Mouse (Mus musculus) c-Kit-positive CD71-positive TER-119-negative erythroid progenitor cells, embryonic 14.5 days (primary cell): Measurements from ENCODE around the gene Babam1.

Experiments used
- DNase-seq: peaks from one replicate; pipeline ENCODE4 v3.0.0-alpha.2; 2013; ENCODE audit warnings: low read depth

The Babam1 gene

GRCm38 (mm10) chr8:71381421-71381970, 15.2 kb upstream of the Babam1 start, which contains the start of gene Nr2f6:
Gene Nr2f6 (minus strand): TSS chr8:71381960.
- no peak for DNase-seq

DNA sequence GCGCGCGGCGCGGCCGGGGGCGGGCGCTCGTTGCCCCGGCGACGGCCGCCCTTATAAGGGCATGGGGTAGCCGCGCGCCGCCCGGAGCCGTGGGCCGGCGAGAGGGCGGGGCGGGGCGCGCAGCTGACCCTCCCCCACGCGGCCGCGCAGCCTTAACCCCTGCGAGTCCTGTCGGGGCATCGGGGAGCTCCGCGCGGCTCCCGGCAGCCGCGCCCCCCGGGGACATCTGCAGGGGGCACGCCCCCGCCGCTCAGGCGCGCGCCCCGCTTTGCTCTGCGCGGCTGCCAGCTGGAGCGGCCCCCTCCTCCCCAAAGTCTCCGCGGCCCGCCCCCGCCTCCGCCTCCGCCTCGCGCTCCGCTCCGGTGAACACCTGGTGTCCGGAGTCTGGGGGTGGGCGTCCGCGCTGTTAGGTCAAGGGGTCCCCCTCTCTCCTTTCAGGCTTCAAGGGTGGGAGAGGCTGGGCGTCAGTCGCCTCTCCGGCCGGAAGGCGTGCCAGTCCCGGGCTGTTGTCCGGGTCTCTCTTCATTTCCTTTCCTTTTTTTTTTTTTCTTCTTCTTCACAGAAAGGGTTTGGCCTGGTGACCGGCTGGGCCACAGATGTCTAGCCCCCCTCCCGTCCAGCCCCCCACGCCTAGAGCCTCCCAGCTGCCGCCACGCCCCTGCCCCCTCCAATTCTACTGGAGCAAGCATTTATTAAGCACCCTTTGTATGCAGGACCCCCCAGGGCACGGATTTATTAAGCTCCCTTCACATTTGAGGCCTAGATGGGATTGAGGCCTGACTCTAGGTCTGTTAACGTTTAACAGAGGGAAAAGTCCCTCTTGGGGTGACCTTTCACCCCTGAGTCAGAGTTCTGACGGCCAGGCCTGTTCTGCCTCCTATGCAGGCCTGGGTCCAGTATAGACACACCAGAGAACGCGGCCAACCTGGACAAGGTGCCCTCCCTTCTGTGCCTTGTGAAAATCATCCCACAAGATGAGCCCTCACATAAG, 14.4 kb upstream of the Babam1 start:
- no peak for DNase-seq

GRCm38 (mm10) chr8:71383396-71383795, 13.3 kb upstream of the Babam1 start:
- DNase-seq, result no peak

DNA sequence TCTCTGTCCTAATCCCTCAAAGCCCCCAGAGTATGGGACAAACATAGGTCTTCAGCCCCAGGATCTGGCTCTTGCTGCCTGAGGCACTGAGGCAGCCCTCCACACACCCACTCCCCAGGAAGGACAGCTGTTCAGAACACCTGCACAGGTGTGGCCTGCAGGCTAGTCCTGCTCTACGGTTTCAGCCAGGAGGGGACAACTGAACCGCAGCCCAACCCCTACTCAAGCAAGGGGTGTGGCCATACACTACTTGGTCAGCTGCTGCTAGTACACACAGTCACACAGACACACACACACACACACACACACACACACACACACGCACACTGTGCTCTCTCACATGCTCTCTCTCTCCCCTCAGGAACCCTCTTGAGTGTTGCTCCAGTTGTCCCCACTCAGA, 12.8 kb upstream of the Babam1 start:
- DNase-seq, result no peak

DNA sequence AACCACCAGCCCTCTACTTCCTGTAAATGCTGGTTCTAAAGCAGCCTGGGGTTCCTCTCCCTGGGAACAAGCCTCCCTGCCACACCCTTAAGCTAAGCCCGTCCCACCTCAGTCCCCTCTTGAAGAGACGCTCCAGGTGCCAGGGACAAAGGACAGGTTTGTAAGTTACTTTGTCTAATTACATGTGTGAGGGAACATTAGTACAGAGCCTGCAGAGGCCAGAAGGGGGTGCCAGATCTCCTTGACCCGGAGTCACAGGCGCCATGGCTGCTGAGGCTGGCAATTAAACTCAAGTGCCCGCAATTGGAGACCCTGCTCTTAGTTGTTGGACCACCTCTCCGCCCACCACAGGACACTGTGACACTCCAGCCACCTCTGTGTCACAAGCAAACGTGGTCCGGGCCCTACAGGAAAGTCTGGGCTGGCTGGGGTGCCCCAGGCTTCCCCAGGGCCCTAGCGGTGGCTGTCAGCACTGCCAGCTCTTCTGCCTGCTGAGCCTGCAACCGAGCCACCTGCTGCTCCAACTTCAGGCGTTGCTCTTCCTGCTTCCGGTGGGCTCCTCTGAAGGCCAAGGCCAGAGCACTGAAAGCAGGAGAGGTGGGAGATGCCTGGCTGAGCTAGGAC, 11.3 kb upstream of the Babam1 start:
- DNase-seq, result no peak

- DNase-seq, result no peak
These were observed 8.4 kb upstream of the Babam1 start for GRCm38 (mm10) chr8:71388267-71388666.

DNA sequence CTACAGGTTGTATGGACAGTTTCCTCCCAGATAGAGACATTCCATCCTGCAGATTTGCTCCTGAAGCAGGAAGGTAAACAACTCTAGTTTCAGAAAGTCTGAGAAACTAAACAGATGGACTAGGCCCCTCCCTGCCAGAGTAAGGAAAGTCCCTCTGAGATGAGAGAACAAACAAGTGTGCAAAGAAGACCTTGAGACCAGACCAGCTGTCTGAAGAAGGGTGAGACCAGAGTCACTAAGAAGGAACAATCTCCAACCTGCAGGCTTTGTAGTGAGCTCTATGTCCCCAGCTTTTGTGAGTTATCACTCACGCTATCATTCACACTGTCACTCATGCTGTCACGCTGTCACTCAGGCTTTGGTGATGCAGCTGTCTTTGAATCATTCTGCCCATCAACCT, 5.0 kb upstream of the Babam1 start:
- DNase-seq, result no peak

DNA sequence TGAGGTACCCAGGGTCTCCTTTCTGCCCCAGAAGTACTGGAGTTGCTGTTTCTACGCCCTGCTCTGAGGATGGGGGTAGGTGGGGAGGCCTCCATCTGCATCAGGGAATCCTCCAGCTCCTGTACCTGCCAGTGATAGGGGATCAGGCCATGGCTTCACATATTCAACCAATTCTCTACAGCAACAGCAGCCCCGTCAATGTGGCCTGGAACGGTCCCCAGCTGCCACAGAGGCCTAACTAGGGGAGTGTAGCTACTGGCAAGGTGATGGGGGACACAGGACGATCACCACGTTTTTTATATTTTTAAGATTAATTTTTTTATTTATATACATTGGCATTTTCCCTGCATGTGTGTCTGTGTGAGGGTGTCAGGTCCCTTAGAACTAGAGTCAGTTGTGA, 4.3 kb upstream of the Babam1 start:
- DNase-seq, result no peak

DNA sequence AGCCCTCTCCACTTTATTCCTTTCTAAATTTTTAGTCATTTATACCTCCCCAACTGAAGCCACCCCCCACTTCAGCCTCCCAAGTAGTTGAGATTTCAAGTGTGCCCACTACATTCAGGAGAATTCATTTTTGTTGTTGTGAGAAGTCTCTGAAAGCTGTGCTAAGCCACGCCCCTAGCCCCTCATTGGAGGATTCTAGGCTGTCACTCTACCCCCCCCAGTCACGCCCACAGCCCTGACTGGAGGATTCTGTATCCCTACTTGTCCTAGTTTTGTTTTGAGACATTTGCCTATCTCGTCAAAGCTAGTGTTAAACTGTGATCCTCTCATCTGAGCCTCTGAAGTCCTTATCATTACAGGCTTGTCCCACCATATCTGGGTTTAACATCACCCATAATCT, 3.8 kb upstream of the Babam1 start:
- DNase-seq, result no peak

- DNase-seq, result no peak
These were observed 2.2 kb upstream of the Babam1 start for GRCm38 (mm10) chr8:71394481-71394880.

GRCm38 (mm10) chr8:71395071-71395470, 1.6 kb upstream of the Babam1 start:
- no peak for DNase-seq

DNA sequence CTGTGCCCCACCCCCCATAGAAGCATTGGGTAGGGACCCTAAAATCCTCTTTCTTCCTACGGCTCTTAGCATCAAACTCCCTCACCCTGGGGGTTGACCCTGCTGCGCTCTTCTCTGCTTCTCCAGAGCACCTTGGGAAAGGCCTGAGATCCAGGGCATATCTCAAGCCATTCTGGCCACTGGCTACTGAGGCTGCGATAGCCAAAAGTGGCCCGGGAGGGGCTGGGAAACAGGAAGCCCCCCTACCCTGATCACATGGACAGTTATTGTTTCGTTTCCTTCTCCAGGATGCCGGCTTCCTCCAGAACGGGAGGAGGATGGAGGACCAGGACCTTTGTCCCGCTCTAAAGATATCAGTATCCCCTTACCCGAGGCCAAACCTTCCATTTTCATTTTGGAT, 1.0 kb upstream of the Babam1 start, which contains the start of gene Ushbp1:
TSS of gene Ushbp1 (minus strand) at position 174 of the 400 bp plus-strand sequence.
- DNase-seq, result no peak

DNA sequence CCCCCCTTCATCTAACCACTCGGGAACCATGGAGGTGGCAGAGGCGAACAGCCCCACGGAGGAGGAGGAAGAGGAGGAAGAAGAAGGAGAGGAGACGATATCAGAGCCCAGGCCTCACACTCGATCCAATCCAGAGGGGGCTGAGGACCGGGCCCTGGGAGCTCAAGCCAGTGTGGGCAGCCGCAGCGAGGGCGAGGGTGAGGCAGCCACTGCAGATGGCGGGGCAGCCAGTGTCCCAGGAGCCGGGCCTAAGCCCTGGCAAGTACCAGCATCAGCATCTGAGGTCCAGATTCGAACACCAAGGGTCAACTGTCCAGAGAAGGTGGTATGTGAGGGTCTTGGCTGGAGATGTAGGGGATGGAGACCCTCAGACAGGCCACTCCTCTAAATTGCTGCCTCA, 1.0 kb downstream of the Babam1 start:
- DNase-seq, result no peak

GRCm38 (mm10) chr8:71400826-71401225, 4.2 kb downstream of the Babam1 start:
- no peak for DNase-seq

- no peak for DNase-seq
These were observed 4.8 kb downstream of the Babam1 start for GRCm38 (mm10) chr8:71401454-71401853.

GRCm38 (mm10) chr8:71402446-71402964, 5.8 kb downstream of the Babam1 start:
- no peak for DNase-seq

GRCm38 (mm10) chr8:71403107-71403885, 6.6 kb downstream of the Babam1 start:
- no peak for DNase-seq

DNA sequence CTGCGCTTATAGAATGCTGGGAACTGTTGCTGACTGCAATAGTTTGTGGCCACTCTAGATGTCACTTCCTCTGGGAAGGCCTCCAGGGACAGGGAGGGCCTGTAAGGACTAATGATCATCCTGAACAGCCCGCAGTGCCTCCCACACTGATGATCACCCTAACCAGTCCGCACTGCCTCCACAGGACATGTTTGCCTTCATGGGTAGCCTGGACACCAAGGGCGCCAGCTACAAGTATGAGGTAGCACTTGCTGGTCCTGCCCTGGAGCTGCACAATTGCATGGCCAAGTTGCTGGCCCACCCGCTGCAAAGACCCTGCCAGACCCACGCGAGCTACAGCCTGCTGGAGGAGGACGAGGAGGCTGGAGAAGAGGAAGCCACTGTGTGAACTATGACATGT, 7.3 kb downstream of the Babam1 start:
- no peak for DNase-seq

- DNase-seq, result no peak
These were observed 8.3 kb downstream of the Babam1 start for GRCm38 (mm10) chr8:71404951-71405351.

GRCm38 (mm10) chr8:71405401-71406098, 8.9 kb downstream of the Babam1 start, which contains the start of gene Ankle1:
Gene Ankle1 (plus strand): TSS chr8:71406010.
- DNase-seq, result peak; percentile 87
